Mouse (Mus musculus) spleen, embryonic (tissue): ENCODE measurements around the gene Olfr921.

ENCODE experiments used
- CTCF ChIA-PET: fragments of 350-600 bp; sonication (Branson Sonifier 250); formaldehyde crosslinking; loops from one replicate; lab custom pipeline; 2022; lab: Charles Lee

The Olfr921 gene

DNA sequence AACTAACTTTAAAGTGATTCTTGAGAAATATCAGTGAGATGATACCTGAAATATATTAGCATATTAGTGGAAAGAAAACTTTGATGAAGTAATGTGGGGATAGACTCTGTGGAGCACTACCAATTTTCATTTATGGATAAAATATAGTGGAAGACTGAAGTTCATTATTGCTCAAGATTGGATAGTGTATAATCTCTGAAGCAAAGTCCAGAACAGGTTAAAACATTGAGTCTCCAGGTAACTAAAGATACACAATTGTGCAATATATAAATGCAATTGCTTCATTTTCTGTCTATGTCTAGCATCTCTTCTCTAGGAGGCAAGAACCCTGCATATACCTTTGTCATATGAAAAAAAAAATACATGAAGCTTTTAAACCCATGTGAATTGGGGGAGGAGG lies at the start of gene Olfr921:
TSS of gene Olfr921 (plus strand) at position 301 of the 400 bp plus-strand sequence.
- CTCF ChIA-PET = no interaction called here

- CTCF ChIA-PET = no interaction called here
These were observed 48.8 kb upstream of the Olfr921 start for GRCm38 (mm10) chr9:38724044-38724443.

DNA sequence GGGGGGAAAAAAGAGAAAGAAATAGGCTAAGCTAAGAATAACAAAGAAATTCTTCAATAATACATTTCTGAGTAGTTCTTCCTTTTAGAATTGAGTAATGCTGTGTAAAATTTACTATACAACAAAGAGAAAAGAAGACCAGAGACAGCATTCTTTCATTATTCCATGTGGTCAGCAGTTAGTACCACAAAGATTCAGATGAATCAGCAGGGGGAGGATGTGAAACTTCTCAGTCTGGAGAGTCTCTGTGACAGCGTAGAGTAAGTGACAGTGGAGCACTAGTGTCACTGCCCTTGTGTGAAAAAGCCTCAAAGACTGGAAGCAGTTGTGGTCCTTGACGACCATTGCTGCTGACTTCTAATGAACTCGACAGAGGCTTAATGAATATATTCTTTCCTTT lies 44.6 kb upstream of the Olfr921 start:
- CTCF ChIA-PET = no interaction called here

GRCm38 (mm10) chr9:38741408-38741807 lies 31.5 kb upstream of the Olfr921 start:
- CTCF ChIA-PET = no interaction called here

- CTCF ChIA-PET = interaction anchor here (0.6 kb wide), 1 partner anchor 13 kb away, joined by 3 read pairs; no protein-coding TSS in a partner anchor
These were observed 28.1 kb upstream of the Olfr921 start for GRCm38 (mm10) chr9:38744619-38745315.

DNA sequence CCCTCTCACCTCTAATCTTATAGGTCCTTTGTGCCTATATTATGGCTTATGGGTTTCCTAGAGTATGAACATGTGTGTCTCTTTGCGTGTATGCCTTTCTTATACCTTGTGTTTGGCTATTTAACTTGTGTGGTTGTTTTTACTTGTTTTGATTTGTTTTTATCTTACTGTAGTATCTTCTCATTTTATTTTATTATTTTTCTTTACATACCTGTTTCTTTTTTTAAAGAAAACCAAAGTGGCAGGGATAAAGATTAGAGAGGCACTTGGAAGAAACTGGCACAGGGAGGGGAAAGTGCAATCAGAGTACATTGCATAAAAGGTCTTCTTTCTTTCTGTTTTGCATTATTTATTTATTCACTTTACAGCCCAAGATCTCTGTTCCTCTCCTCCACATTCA lies 20.9 kb upstream of the Olfr921 start, which contains the start of gene Olfr920:
TSS of gene Olfr920 (plus strand) at position 301 of the 400 bp plus-strand sequence.
- CTCF ChIA-PET = no interaction called here

- CTCF ChIA-PET = no interaction called here
These were observed 19.8 kb downstream of the Olfr921 start for GRCm38 (mm10) chr9:38792689-38793088.

GRCm38 (mm10) chr9:38805696-38806095 lies 32.8 kb downstream of the Olfr921 start:
- CTCF ChIA-PET = no interaction called here

DNA sequence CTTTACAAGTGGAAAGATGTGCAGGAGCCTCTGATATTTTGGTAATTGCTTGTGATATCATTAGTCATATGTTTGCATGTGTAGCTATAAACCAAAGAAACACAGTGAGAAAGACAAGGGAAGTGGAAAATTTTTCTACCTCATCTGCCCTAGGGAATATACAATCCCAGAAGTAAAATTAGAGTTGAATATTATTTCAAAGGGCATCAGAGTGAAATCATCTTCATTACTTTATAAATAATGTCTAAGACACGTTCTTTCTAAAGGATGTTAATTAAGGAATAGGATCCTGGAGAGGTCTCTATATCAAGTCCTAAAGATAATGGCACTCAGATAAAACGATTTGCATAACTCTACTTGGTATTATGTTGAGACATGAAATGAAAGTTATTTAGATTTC lies 41.4 kb downstream of the Olfr921 start, which contains the start of gene Olfr922:
TSS of gene Olfr922 (plus strand) at position 301 of the 400 bp plus-strand sequence.
- CTCF ChIA-PET = no interaction called here

DNA sequence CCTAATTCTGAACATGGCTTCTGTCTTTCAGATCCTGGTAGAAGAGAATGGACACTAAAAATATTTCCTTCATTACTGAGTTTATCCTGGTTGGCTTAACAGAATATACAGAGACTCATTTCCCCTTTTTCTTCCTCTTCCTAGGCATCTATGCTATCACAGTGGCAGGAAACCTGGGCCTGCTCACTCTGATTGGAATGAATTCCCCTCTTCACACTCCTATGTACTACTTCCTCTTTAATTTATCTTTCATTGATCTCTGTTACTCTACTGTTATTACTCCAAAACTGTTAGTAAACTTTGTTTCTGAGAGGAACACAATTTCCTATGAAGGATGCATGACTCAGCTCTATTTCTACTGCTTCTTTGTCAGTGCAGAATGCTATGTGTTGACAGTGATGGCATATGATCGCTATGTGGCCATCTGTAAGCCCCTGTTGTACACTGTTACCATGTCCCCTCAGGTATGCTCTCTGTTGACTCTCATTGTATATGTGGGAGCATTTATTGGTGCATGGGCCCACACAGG lies 42.7 kb downstream of the Olfr921 start:
- CTCF ChIA-PET = no interaction called here

DNA sequence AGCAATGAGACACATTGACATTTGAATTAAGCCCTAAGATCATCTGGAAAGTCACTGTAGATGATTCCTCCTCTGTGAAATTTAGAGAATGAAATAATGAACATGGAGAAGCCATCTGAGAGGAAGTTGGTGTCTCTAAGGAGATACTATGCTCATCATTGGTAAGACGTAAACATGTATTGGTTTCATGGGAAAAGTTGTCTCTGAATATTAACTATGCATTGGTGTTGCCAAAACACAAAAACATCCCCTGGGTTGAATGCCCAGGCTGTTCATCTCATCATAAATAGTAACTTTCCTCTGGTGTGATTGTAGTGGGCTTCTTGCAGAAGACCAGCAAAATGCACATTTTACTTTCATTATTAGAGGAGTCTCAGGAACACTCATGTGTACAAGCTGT lies 53.4 kb downstream of the Olfr921 start, which contains the start of gene Olfr923:
TSS of gene Olfr923 (plus strand) at position 301 of the 400 bp plus-strand sequence.
- CTCF ChIA-PET = no interaction called here
